Mouse (Mus musculus) Patski (cell line): ENCODE results near the gene Lrfn1. TPM values are rescaled to one million over a fixed set of nuclear protein-coding genes. Genes with fewer than 3 reads are reported as not detected.

Experiments
- ATAC-seq: fragments of 100-300 bp; one replicate; pipeline ENCODE4 v1.8.0; 2021
- CTCF ChIA-PET: fragments of 350-600 bp; sonication (Branson Sonifier 250); formaldehyde crosslinking; loops from one replicate; lab custom pipeline; 2022; ENCODE audit warnings: inconsistent platforms; lab: Charles Lee
- POLR2A ChIA-PET: fragments of 350-600 bp; sonication (Branson Sonifier 250); formaldehyde crosslinking; loops from one replicate; lab custom pipeline; 2022; ENCODE audit warnings: antibody characterized with exemption, inconsistent platforms; lab: Charles Lee
- DNase-seq: peaks from one replicate; pipeline ENCODE4 v3.0.0-alpha.2; 2011; ENCODE audit warnings: low read depth, low spot score
- H3K27me3 ChIP-seq: fragments of 371-371 bp; one replicate; pipeline ENCODE4 v1.5.1; 2021
- CTCF ChIP-seq: fragments of 100-300 bp; IDR thresholded peaks from one replicate; pipeline ENCODE4 v1.5.1; 2021
- in situ Hi-C: fragments of 300-500 bp; cut with MboI; formaldehyde crosslinking; loops from 3 replicates; pipeline ENCODE4 v1.11.1; 2018; ENCODE audit warnings: low pct_unique_long_range_greater_than_20kb, mixed read lengths
- polyA plus RNA-seq: library from polyadenylated mRNA; unstranded; gene quantifications from one replicate; pipeline ENCODE4 v1.2.3, GENCODE M21; 2021

Lrfn1 gene
- polyA plus RNA-seq, 1 experiment from 2014 or later = 2.6 TPM

GRCm38 (mm10) chr7:28435660-28436259 is 16.0 kb upstream of the Lrfn1 start:
- ChIA-PET POLR2A (interaction anchor here (0.6 kb wide), 1 partner anchor 833 kb away, joined by 6 read pairs; no protein-coding TSS in a partner anchor), CTCF (interaction anchor here (1.9 kb wide), 1 partner anchor 21 kb away, joined by 5 read pairs; no protein-coding TSS in a partner anchor)
- in situ Hi-C loops = no loop called here
- TF ChIP-seq CTCF = no peak
- ATAC-seq = no peak
- no peak for DNase-seq
- no peaks in the 10 kb centered on the region for H3K27me3 ChIP-seq

DNA sequence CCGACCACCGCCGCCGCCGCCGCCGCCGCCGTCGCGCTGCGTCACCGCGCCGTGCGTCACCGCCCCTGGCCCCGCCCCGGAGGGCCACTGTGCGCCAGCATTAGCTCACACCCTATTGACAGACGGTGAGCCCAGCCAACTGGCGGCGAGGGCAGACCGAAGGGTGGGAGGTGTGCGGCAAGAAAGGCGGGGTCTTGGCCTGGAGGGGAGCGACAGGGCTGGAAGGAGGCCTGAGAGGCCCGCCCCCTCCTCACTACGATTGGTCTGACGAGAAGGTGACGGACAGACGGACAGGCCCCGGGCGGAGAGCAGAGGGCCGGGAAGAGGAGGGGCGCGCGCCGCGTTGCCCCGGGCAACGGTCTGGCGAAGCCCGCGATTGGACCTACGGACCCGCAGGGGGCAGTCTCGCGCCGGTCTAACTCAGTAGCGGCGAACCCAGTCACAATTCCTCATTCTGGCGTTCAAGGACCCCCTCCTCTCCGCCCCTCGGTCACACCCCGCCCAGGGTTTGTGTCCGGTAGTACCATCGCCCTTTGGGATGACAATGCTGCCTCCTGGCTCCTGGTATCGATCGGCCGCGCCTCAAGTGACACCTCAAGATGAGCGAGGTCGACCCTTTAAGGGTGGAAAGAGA is 15.4 kb upstream of the Lrfn1 start:
- TF ChIP-seq CTCF = peak; percentile 92
- DNase-seq = peak; percentile 94
- POLR2A ChIA-PET = no interaction called here
- ATAC-seq = peak; percentile 98
- in situ Hi-C loops = no loop called here
- CTCF ChIA-PET = interaction anchor here (1.0 to 1.9 kb wide), 5 partner anchors 10 to 305 kb away, joined by 3 to 12 read pairs (median 5); partner anchors contain the start of genes Mrps12 and Sars2
- no peaks in the 10 kb centered on the region for H3K27me3 ChIP-seq

DNA sequence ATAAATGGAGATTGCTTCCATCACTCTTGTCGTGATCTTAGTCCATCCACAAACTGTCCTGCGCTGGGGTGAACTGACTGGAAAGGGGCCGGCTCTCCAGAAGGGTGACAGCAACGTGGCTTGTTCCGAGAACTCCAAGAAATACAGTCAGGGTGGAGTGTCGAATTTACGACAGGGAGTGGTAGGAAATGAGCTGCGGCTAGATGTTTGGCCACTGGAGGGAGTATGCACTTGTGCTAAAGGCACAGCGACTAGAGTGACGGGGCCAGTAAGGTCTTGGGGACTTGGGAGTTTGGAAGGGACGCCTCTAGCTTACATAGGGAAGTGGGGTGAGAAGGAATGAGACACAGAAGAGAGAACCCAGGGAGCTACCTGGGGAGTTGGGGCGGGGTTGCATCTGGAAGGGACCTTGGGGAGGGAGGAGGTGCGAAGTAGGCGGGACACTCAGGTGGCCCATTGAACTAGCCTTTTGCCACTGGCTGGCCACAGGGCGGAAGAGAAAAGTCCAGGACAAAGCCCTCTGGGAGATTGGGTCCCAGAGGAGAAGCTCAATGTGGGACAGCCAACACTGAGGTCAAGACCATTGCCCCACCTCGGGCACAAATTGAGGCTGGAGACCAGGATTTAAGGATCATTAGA is 14.7 kb upstream of the Lrfn1 start, which contains the start of gene Gmfg:
TSS of gene Gmfg (plus strand) at position 516 of the 639 bp plus-strand sequence.
- H3K27me3 ChIP-seq = no peaks in the 10 kb centered on the region
- ATAC-seq (peak; percentile 63), DNase-seq (peak; percentile 56)
- CTCF ChIA-PET = interaction anchor here (1.0 to 1.9 kb wide), 8 partner anchors 10 to 305 kb away, joined by 3 to 12 read pairs (median 4); partner anchors contain the start of genes Med29, Mrps12, Paf1 and Sars2
- POLR2A ChIA-PET = no interaction called here
- in situ Hi-C loops = no loop called here
- TF ChIP-seq CTCF = peak; percentile 63

GRCm38 (mm10) chr7:28437964-28438363 is 13.8 kb upstream of the Lrfn1 start:
- DNase-seq (no peak), ATAC-seq (no peak)
- POLR2A ChIA-PET = interaction anchor here (0.6 kb wide), 1 partner anchor 270 kb away, joined by 3 read pairs; no protein-coding TSS in a partner anchor
- no peak for TF ChIP-seq CTCF
- H3K27me3 ChIP-seq = no peaks in the 10 kb centered on the region
- CTCF ChIA-PET = interaction anchor here (1.1 to 1.9 kb wide), 8 partner anchors 9 to 304 kb away, joined by 3 to 10 read pairs (median 4); partner anchors contain the start of genes Med29, Mrps12, Paf1 and Sars2
- in situ Hi-C loops = no loop called here

GRCm38 (mm10) chr7:28438771-28439170 is 13.0 kb upstream of the Lrfn1 start:
- ATAC-seq (no peak), DNase-seq (no peak)
- no peaks in the 10 kb centered on the region for H3K27me3 ChIP-seq
- in situ Hi-C loops = no loop called here
- CTCF ChIA-PET = interaction anchor here (1.3 kb wide), 1 partner anchor 162 kb away, joined by 7 read pairs; no protein-coding TSS in a partner anchor
- POLR2A ChIA-PET = interaction anchor here (0.7 kb wide), 1 partner anchor 162 kb away, joined by 7 read pairs; no protein-coding TSS in a partner anchor
- TF ChIP-seq CTCF = no peak

- in situ Hi-C loops = loop anchor here (5.0 kb wide), 1 partner anchor 287 kb away; no protein-coding TSS in a partner anchor
- no peak for DNase-seq
Measured at GRCm38 (mm10) chr7:28440739-28441138, 11.0 kb upstream of the Lrfn1 start.

DNA sequence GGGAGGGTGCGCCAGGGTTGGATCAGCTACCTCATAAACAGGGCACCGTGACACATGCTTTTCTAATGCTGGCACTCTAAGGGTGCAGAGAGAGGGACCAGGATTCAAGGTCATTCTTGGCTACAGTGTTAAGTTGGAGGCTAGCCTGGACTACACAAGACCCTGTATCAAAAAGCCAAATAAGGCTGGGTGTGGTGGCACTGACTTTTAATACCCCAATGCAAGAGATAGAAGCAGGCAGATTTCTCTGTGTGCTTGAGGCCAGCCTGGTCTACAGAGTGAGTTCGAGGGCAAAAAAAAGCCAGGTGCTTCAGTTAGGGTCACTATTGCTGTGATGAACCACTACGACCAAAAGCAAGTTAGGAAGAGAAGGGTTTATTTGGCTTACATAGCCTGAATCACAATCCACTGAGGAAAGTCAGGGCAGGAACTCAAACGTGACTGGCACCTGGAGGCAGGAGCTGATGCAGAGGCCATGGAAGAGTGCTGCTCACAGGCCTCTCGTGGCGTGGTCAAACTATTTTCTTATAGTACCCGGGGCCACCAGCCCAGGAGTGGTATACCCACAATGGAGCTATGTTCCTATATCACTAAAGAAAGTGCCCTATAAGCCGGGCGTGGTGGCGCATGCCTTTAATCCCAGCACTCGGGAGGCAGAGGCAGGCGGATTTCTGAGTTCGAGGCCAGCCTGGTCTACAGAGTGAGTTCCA is 9.8 kb upstream of the Lrfn1 start:
- no peak for TF ChIP-seq CTCF
- DNase-seq = no peak
- POLR2A ChIA-PET = no interaction called here
- in situ Hi-C loops = loop anchor here (5.0 kb wide), 1 partner anchor 285 kb away; no protein-coding TSS in a partner anchor
- no peak for ATAC-seq
- CTCF ChIA-PET = interaction anchor here (1.1 kb wide), 3 partner anchors 159 to 285 kb away, joined by 3 to 4 read pairs (median 3); no protein-coding TSS in a partner anchor
- peaks cover 9% of the 10 kb centered on the region for H3K27me3 ChIP-seq

More at GRCm38 (mm10) chr7:28440739-28441138, 11.0 kb upstream of the Lrfn1 start:
- H3K27me3 ChIP-seq = peaks cover 4% of the 10 kb centered on the region
- no peak for TF ChIP-seq CTCF
- ChIA-PET CTCF (interaction anchor here (1.1 kb wide), 1 partner anchor 287 kb away, joined by 3 read pairs; no protein-coding TSS in a partner anchor), POLR2A (no interaction called here)
- no peak for ATAC-seq

- DNase-seq (no peak), ATAC-seq (no peak)
- POLR2A ChIA-PET = no interaction called here
- TF ChIP-seq CTCF = no peak
- CTCF ChIA-PET = interaction anchor here (1.1 kb wide), 3 partner anchors 158 to 285 kb away, joined by 3 to 4 read pairs (median 3); no protein-coding TSS in a partner anchor
- in situ Hi-C loops = loop anchor here (5.0 kb wide), 1 partner anchor 285 kb away; no protein-coding TSS in a partner anchor
- H3K27me3 ChIP-seq = peaks cover 9% of the 10 kb centered on the region
Measured at GRCm38 (mm10) chr7:28442688-28443087, 9.1 kb upstream of the Lrfn1 start.

DNA sequence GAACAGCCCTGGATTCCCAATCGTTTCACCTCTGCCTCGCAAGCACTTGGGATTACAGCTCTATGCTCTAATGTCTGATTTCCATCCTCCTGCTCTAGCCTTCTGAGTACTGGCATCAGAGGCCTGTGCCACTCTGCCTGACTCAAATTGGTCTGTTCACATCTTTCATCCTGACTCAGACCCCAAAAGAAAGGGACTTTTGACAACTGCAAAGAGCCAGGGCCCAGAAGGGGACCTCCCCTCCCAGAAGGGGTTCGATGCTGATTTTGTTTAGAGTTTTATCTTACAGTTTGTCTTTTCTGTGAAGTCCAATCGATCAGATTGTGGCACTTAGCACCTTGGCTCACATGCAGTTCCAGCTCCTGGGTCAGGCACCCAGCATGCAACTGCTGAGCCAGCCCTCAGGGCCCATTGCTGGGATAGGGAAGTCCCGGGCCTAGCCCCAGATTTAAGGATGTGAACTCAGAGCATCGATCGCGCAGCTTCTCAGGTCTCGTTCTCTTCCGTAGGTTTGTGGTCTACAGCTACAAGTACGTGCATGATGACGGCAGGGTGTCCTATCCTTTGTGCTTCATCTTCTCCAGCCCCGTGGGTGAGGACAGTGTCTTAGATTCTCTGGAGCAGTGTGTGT is 7.3 kb upstream of the Lrfn1 start:
- POLR2A ChIA-PET = no interaction called here
- DNase-seq (no peak), ATAC-seq (no peak)
- peaks cover 9% of the 10 kb centered on the region for H3K27me3 ChIP-seq
- TF ChIP-seq CTCF = no peak
- CTCF ChIA-PET = interaction anchor here (1.1 kb wide), 1 partner anchor 12 kb away, joined by 3 read pairs; no protein-coding TSS in a partner anchor
- in situ Hi-C loops = loop anchor here (5.0 kb wide), 1 partner anchor 283 kb away; no protein-coding TSS in a partner anchor
